Mouse (Mus musculus) stomach, postnatal 0 days (tissue): Measurements from ENCODE around the gene Ddx19a. TPM values are rescaled to one million over a fixed set of nuclear protein-coding genes. Genes with fewer than 3 reads are reported as not detected.
"Not testable (repeated sequence)": the region's sequence is repeated elsewhere in the genome, so short reads cannot be mapped to it uniquely, and the experiment has no call there.

ENCODE experiments used
- ATAC-seq: fragments of 200-750 bp; cut with Nextera tagmentation; 2 replicates; pipeline ENCODE4 v1.8.0; 2017; ENCODE audit not compliant: low FRiP score, low TSS enrichment
- DNase-seq: peaks from one replicate; pipeline ENCODE4 v3.0.0-alpha.2; 2016; ENCODE audit warnings: low spot score
- H3K27ac ChIP-seq: fragments of 300-500 bp; sonication (generic); replicated peaks from 2 replicates; pipeline ENCODE4 v1.5.1; 2014; ENCODE audit warnings: mild to moderate bottlenecking, control low read depth
- H3K27me3 ChIP-seq: fragments of 300-500 bp; sonication (generic); 2 replicates; pipeline ENCODE4 v1.6.1; 2014; ENCODE audit warnings: low read length; ENCODE audit not compliant: control insufficient read depth, insufficient read depth
- H3K36me3 ChIP-seq: fragments of 300-500 bp; sonication (generic); 2 replicates; pipeline ENCODE4 v1.6.1; 2014; ENCODE audit warnings: low read length, mixed read lengths; ENCODE audit not compliant: control insufficient read depth, insufficient read depth
- H3K4me1 ChIP-seq: fragments of 300-500 bp; sonication (generic); replicated peaks from 2 replicates; pipeline ENCODE4 v1.6.1; 2014; ENCODE audit warnings: antibody characterized with exemption; ENCODE audit not compliant: control insufficient read depth, insufficient read depth
- H3K4me2 ChIP-seq: fragments of 300-500 bp; sonication (generic); replicated peaks from 2 replicates; pipeline ENCODE4 v1.6.1; 2014; ENCODE audit warnings: low read depth, mild to moderate bottlenecking, control low read depth, moderate library complexity
- H3K4me3 ChIP-seq: fragments of 300-500 bp; sonication (generic); 2 replicates; pipeline ENCODE4 v1.5.1; 2014; ENCODE audit warnings: low read depth, low read length, control low read depth
- H3K9ac ChIP-seq: fragments of 300-500 bp; sonication (generic); 2 replicates; pipeline ENCODE4 v1.6.1; 2014; ENCODE audit warnings: mild to moderate bottlenecking, low read length, control low read depth, mixed read lengths
- H3K9me3 ChIP-seq: fragments of 300-500 bp; sonication (generic); 2 replicates; pipeline ENCODE4 v1.6.1; 2016; ENCODE audit warnings: low read length; ENCODE audit not compliant: control insufficient read depth
- CTCF ChIP-seq: IDR thresholded peaks from 2 replicates; pipeline ENCODE4 v1.5.1; 2016; ENCODE audit warnings: antibody characterized with exemption, low read depth, mild to moderate bottlenecking, moderate library complexity
- EP300 ChIP-seq: optimal IDR thresholded peaks from 2 replicates; pipeline ENCODE3; 2016; ENCODE audit warnings: antibody characterized with exemption
- WGBS: fragments of 180-500 bp; shearing (Covaris S2); extraction: QIAGEN DNeasy Blood & Tissue Kit; methylation state at CpG from one replicate; pipeline ENCODE4 v1.1.7; 2014; 5-methylcytosine and 5-hydroxymethylcytosine counted together
- polyA plus RNA-seq: library from polyadenylated mRNA; unstranded; fragments of >200 nt; fragmentation: Nextera tagmentation; extraction: Ambion mirVana; gene quantifications from 2 replicates; pipeline ENCODE4 v1.2.1, GENCODE M21; 2015

Gene Ddx19a
- polyA plus RNA-seq, 1 experiment from 2014 or later, result 6.2 TPM

DNA sequence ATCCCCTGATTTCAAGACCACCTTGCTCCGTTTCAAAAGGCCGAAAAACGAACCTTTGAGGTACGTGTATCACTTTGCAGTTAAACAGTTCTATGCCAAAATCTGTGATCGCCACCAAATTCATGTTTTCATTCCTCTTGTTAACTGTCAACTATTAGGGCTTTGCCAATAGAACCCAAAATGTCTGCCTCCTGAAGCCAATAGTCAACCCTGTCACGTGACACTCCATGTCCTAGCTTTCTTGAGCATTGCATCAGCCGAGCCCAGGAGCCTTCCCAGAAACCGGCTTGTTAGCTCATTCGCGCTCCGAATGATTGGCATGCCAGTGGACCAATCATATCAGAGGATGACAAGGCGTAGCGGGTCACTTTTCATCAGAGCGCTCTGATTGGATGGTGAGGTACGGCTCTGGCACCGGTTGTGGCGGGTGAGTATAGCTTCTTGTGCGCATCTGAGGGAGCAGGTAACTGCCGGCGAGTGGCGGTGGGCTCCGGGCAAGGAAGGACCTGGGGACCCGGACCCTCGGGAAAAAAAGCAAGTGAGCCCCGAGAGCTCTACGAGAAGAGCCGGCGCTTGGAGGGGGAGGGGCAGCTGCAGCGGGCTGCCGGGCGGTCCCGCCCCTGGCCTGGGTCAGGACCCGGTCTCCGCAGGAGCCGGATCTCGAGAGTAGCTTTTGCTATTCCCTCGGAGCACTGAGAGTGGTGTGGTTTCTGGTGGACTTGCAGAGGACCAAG, 36.0 kb upstream of the Ddx19a start:
- H3K4me2 ChIP-seq, result peak overlapping the region; percentile 72

DNA sequence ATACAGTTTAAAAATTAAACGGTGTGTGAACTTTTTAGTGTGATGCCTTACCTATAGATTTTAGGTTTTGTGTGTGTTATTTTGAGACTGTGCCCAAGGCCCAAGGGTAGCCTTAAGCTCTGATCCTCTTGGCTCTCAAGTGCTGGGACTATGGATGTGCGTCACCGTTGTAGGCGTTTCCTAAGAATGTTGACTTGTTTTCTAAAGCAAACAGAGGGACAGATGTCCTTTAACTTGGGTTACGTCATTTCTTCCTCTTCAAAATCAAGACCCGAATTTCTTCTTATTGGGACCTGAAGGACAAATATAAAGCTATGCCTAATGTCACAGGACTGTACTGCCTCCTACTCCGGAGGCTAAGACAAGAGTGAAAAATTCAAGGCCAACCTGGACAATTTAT, 35.3 kb upstream of the Ddx19a start, which contains the start of gene Aars:
TSS of gene Aars (plus strand) at position 229 of the 400 bp plus-strand sequence.
- H3K36me3 ChIP-seq, result peaks cover 5% of the 10 kb centered on the region; the same call in 1 of the 2 replicates
- ATAC-seq, result no peak
- no peaks in the 10 kb centered on the region for H3K27me3 ChIP-seq
- no peaks in the 10 kb centered on the region for H3K4me1 ChIP-seq
- 89% methylated on average over 7 of the region's 7 CpGs for WGBS
- H3K4me3 ChIP-seq, result peak within 1 kb of the TSS; percentile 67
- no peak for DNase-seq
- TF ChIP-seq EP300 (no peak), CTCF (no peak)
- H3K9me3 ChIP-seq, result no peaks in the 10 kb centered on the region
- H3K4me2 ChIP-seq, result peak within 1 kb of the TSS; percentile 72
- H3K9ac ChIP-seq, result peak within 1 kb of the TSS; percentile 72
- H3K27ac ChIP-seq, result peak within 1 kb of the TSS; percentile 75

More for the DNA sequence above, 36.0 kb upstream of the Ddx19a start:
- H3K9me3 ChIP-seq, result no peaks in the 10 kb centered on the region
- H3K27ac ChIP-seq, result peak overlapping the region; percentile 75
- H3K4me1 ChIP-seq, result no peaks in the 10 kb centered on the region
- peak overlapping the region; percentile 72 for H3K9ac ChIP-seq
- H3K36me3 ChIP-seq, result peaks cover 5% of the 10 kb centered on the region; the same call in 1 of the 2 replicates
- no peaks in the 10 kb centered on the region for H3K27me3 ChIP-seq
- 8% methylated on average over 37 of the region's 37 CpGs for WGBS
- peak; percentile 99 for ATAC-seq
- TF ChIP-seq EP300 (no peak), CTCF (no peak)
- peak; percentile 94 for DNase-seq
- peak overlapping the region; percentile 67 for H3K4me3 ChIP-seq

DNA sequence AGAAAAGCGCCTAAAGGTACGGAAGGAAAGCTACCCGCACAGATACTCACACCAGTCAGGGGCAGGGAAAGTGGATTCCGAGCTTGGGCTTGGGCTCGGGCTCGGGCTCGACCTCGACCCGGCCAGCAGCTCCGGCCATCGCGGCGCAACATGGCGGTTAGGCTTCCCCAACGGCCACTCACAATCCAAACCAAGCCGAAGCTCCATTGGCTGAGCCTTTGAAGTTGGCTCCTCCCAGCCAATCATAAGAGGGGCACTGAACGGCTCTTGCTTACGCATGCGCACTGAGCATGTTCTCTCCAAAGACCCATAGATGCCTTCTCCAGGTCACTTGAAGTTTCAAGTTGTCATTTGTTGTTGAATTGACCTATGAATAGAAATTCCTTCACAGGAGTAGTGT, 34.0 kb upstream of the Ddx19a start, which contains the start of gene Ddx19b:
TSS of gene Ddx19b (minus strand) at position 180 of the 400 bp plus-strand sequence.
- no peak for DNase-seq
- no peaks in the 10 kb centered on the region for H3K36me3 ChIP-seq
- H3K9me3 ChIP-seq, result no peaks in the 10 kb centered on the region
- 95% methylated on average over 19 of the region's 19 CpGs for WGBS
- no peak within 1 kb of the TSS for H3K4me3 ChIP-seq
- H3K27ac ChIP-seq, result no peak within 1 kb of the TSS
- ATAC-seq, result no peak
- TF ChIP-seq CTCF, result no peak
- TF ChIP-seq EP300, result no peak
- no peaks in the 10 kb centered on the region for H3K27me3 ChIP-seq
- no peaks in the 10 kb centered on the region for H3K4me1 ChIP-seq
- no peak within 1 kb of the TSS for H3K9ac ChIP-seq
- H3K4me2 ChIP-seq, result no peak within 1 kb of the TSS

DNA sequence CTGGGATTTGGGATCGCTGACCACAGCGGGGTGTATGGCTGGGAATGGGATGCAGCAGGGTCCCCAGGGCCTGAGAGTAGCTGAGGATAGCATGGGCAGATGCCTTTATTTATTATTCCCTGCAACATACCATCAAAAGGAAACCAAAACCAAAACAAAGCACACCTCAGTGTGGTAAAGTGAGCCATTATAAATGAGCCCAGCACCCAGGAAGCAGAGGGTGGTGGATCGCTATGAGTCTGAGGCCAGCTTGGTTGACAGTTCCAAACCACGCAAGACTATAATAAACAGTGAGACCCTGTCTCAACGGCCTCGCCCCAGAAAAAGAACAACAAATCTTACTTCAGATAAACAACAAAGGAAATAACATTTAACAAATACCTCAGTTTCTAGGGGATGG, 32.4 kb upstream of the Ddx19a start:
- Histone ChIP-seq H3K36me3 (no peaks in the 10 kb centered on the region), H3K27ac (no peak overlapping the region), H3K9me3 (no peaks in the 10 kb centered on the region), H3K4me3 (no peak overlapping the region), H3K4me2 (no peak overlapping the region), H3K9ac (no peak overlapping the region), H3K27me3 (no peaks in the 10 kb centered on the region), H3K4me1 (no peaks in the 10 kb centered on the region)
- no peak for DNase-seq
- TF ChIP-seq CTCF (no peak), EP300 (no peak)
- ATAC-seq, result no peak
- WGBS, result 75% methylated on average over 6 of the region's 6 CpGs

DNA sequence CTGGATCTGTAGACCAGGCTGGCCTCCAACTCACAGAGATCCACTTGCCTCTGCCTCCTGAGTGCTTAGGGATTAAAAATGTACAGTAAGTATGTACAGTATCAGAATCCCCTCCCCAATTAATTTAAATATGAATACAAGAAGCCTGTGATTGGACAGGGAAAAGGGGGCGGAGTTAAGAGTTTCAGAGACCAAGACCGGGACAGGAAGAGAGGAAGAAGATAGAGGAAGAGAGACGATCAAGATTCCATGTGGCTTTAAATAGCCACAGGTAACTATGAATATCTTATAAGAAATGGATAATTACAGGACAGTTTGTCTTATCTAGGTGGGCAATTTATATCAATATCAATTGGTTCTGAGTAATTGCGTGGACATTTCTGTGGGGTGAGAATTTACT, 32.0 kb upstream of the Ddx19a start:
- DNase-seq (no peak), ATAC-seq (no peak)
- Histone ChIP-seq H3K27ac (no peak overlapping the region), H3K9ac (no peak overlapping the region), H3K27me3 (no peaks in the 10 kb centered on the region), H3K36me3 (no peaks in the 10 kb centered on the region), H3K4me1 (no peaks in the 10 kb centered on the region), H3K9me3 (no peaks in the 10 kb centered on the region), H3K4me2 (no peak overlapping the region), H3K4me3 (no peak overlapping the region)
- TF ChIP-seq EP300, result no peak
- no peak for TF ChIP-seq CTCF
- WGBS, result 53% methylated on average over 4 of the region's 4 CpGs

DNA sequence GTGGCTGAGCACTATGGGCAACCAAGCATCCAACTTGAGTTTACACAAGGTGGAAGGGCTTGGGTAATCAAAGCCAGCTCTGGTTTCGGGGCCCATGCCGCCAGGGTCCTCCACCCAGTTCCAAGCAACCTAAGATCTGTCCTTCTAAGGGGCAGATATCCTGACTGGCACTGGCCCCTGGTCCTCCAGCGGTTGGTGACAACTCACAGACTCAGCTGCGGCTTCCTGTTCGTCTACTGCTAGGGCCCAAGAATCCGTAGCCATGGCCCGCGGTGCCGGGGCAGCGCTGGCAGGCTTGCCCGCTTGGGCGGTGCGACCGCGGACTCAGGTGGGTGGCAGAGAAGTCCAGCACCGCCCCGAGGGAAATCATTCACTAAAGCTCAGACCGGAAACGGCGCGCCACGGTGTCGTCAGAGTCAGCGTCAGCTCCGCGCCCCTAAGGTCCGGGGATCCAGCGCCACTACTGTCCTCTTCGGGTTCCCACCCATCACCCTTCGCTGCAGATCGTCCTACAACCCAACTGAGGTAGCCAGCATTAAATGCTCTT, 29.9 kb upstream of the Ddx19a start:
- peak; percentile 96 for ATAC-seq
- 0% methylated on average over 31 of the region's 31 CpGs for WGBS
- peak; percentile 94 for DNase-seq

DNA sequence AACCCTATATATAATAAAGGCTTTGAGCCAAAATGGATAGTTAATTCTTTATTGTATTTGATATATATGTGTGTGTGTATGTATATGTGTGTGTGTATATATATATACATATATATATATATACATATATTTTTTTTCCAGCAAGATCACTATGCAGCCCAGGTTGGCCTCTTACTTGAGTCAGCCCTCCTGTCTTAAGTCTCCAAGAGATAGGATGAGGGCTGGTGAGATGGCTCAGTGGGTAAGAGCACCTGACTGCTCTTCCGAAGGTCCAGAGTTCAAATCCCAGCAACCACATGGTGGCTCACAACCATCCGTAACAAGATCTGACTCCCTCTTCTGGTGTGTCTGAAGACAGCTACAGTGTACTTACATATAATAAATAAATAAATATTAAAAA, 29.0 kb upstream of the Ddx19a start:
- H3K4me1 ChIP-seq, H3K4me3 ChIP-seq, H3K9ac ChIP-seq, H3K9me3 ChIP-seq, H3K27ac ChIP-seq, H3K4me2 ChIP-seq, DNase-seq, ATAC-seq, H3K36me3 ChIP-seq, H3K27me3 ChIP-seq: not testable (repeated sequence)
- WGBS, result 100% methylated on average over 1 of the region's 2 CpGs

More for the DNA sequence above, 29.9 kb upstream of the Ddx19a start:
- H3K27ac ChIP-seq, result peak overlapping the region; percentile 83
- H3K27me3 ChIP-seq, result no peaks in the 10 kb centered on the region
- no peaks in the 10 kb centered on the region for H3K9me3 ChIP-seq
- TF ChIP-seq EP300 (no peak), CTCF (peak; percentile 15)
- peak overlapping the region; percentile 74 for H3K9ac ChIP-seq
- peak overlapping the region; percentile 79 for H3K4me2 ChIP-seq
- no peaks in the 10 kb centered on the region for H3K4me1 ChIP-seq
- no peaks in the 10 kb centered on the region for H3K36me3 ChIP-seq
- peak overlapping the region; percentile 63 for H3K4me3 ChIP-seq

DNA sequence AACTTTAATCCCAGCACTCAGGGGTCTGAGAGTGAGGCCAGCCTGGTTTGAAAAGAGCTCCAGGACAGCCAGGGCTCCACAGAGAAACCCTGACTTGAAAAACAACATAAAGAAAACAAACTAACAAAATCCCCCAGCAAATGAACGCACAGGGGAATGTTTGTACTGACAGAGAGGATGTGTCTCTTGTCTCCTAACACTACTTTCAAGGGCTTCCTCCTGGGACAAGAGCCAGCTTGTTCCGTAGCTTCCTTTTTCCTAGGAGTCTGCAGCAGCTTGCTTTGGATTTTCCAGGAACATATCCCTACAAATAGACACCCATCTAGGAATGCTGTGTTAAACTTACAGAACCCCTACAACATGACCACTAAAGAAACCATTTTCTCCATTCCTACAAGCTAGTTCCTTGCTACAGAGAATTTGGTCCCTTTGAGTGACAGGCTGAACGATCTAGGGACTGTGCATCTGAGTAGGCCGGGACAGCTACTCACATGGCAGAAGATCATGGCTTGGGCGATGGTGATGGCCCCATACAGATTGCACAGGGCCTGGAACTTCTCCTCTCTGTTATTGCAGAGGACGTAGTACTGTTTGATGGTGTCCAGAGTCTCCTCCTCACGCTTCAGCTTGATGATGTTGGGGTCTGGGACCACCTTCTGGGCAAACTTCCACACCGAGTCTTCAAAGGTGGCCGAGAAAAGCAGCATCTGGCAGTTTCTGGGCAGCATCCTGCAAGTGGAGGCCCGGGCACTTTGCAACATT, 12.8 kb upstream of the Ddx19a start:
- not testable (repeated sequence) for H3K4me1 ChIP-seq, H3K27ac ChIP-seq, H3K36me3 ChIP-seq, DNase-seq, H3K27me3 ChIP-seq, ATAC-seq, H3K4me3 ChIP-seq, H3K9me3 ChIP-seq, H3K4me2 ChIP-seq, H3K9ac ChIP-seq
- WGBS, result 89% methylated on average over 8 of the region's 10 CpGs
